Mouse (Mus musculus) adrenal gland, postnatal 14 days (tissue): Measurements from ENCODE around the gene Angptl1. TPM values are rescaled to one million over a fixed set of nuclear protein-coding genes. Genes with fewer than 3 reads are reported as not detected.

Experiments
- DNase-seq: peaks from one replicate; pipeline ENCODE4 v3.0.0; 2021; ENCODE audit warnings: mixed read lengths
- long read RNA-seq, 2 experiments: library from polyadenylated mRNA; stranded (forward); transcript quantifications; one replicate each; pipeline ENCODE4 v2.0.0; 2021
- total RNA-seq: library from RNA; stranded (reverse); gene quantifications from 2 replicates; pipeline ENCODE4 v1.2.3, GENCODE M21; 2021

Angptl1 gene
- 4.2 and 4.3 TPM in 2 replicates for total RNA-seq
- long read RNA-seq, experiment 1, transcript Angptl1-201 (5 exons, 2,651 nt) = major isoform, 8 of 10 reads
- long read RNA-seq, experiment 1, partial matches to known transcripts = 1 of 10 reads
- long read RNA-seq, experiment 1, other reads (novel, unspliced or antisense) = 0 of 10 reads
- long read RNA-seq, experiment 2, partial matches to known transcripts = 0 of 2 reads
- long read RNA-seq, experiment 2, other reads (novel, unspliced or antisense) = 1 of 2 reads

GRCm38 (mm10) chr1:156838177-156838576, at the start of gene Angptl1:
Gene Angptl1 (plus strand): TSS chr1:156838562.
- DNase-seq = no peak

- no peak for DNase-seq
These were observed 48.4 kb upstream of the Angptl1 start for GRCm38 (mm10) chr1:156789844-156790490.

- DNase-seq = peak; percentile 27
These were observed 42.1 kb upstream of the Angptl1 start for GRCm38 (mm10) chr1:156796251-156796650.

- DNase-seq = no peak
These were observed 37.1 kb upstream of the Angptl1 start for GRCm38 (mm10) chr1:156801276-156801675.

- no peak for DNase-seq
These were observed 30.0 kb upstream of the Angptl1 start for GRCm38 (mm10) chr1:156808332-156808731.

- no peak for DNase-seq
These were observed 26.4 kb upstream of the Angptl1 start for GRCm38 (mm10) chr1:156811928-156812327.

- no peak for DNase-seq
These were observed 25.6 kb upstream of the Angptl1 start for GRCm38 (mm10) chr1:156812716-156813115.

- no peak for DNase-seq
These were observed 24.9 kb upstream of the Angptl1 start for GRCm38 (mm10) chr1:156813485-156813884.

GRCm38 (mm10) chr1:156819236-156819635, 19.1 kb upstream of the Angptl1 start:
- DNase-seq = no peak

- DNase-seq = peak; percentile 69
These were observed 333 bp downstream of the Angptl1 start for GRCm38 (mm10) chr1:156838695-156839094.

GRCm38 (mm10) chr1:156841625-156842339, 3.4 kb downstream of the Angptl1 start:
- no peak for DNase-seq

- no peak for DNase-seq
These were observed 8.7 kb downstream of the Angptl1 start for GRCm38 (mm10) chr1:156847098-156847497.

- DNase-seq = no peak
These were observed 14.0 kb downstream of the Angptl1 start for GRCm38 (mm10) chr1:156852409-156852808.

GRCm38 (mm10) chr1:156852872-156853271, 14.5 kb downstream of the Angptl1 start:
- no peak for DNase-seq

GRCm38 (mm10) chr1:156854558-156854957, 16.2 kb downstream of the Angptl1 start:
- no peak for DNase-seq

GRCm38 (mm10) chr1:156856666-156857065, 18.3 kb downstream of the Angptl1 start:
- DNase-seq = no peak

GRCm38 (mm10) chr1:156859156-156859555, 20.8 kb downstream of the Angptl1 start:
- DNase-seq = no peak

GRCm38 (mm10) chr1:156859711-156860250, 21.4 kb downstream of the Angptl1 start:
- no peak for DNase-seq

- no peak for DNase-seq
These were observed 21.9 kb downstream of the Angptl1 start for GRCm38 (mm10) chr1:156860266-156860665.

GRCm38 (mm10) chr1:156861475-156862043, 23.2 kb downstream of the Angptl1 start:
- DNase-seq = peak; percentile 56

- no peak for DNase-seq
These were observed 25.4 kb downstream of the Angptl1 start for GRCm38 (mm10) chr1:156863726-156864125.

- DNase-seq = no peak
These were observed 25.9 kb downstream of the Angptl1 start for GRCm38 (mm10) chr1:156864240-156864639.

- no peak for DNase-seq
These were observed 31.7 kb downstream of the Angptl1 start for GRCm38 (mm10) chr1:156870028-156870427.
